Mouse (Mus musculus): ENCODE data around the gene Pik3ap1.

DNA sequence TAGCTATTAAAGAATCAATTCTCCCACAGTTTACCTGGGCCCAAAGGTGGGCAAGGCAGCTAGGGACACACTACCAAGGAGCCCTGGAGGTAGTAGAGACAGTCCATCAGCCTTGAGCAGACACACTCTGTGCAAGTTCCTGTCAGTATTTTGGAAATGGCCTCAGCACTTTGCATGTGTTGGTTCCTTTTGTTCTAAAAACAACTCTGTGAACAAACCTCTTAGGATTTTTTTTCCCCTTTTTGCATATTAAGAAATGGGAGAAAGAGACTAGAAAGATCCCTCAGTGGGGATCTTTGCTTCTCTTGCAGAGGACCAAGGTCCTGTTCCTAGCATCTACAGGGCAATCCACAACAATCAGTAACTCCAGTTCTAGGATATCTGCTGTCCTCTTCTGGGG is 61.1 kb downstream of the Pik3ap1 start:
- TF ChIP-seq POLR2A (IDR thresholded peaks at IDR 0.05; ENCODE audit: borderline replicate concordance, low read depth, low read length) = no peak
- no peak for TF ChIP-seq CTCF (IDR thresholded peaks at IDR 0.05; ENCODE audit: low read depth, low read length)

Data from bone marrow macrophage, adult 2 months (primary cell).